Mouse (Mus musculus) CH12.LX (cell line): ENCODE measurements at regions not wholly inside any gene's neighbourhood (a gene's known extent, or its start where the extent isn't known, plus 50 kb on each side); places are given as distances from the start of the nearest gene placed in this dataset.

Experiments
- DNase-seq: peaks from one replicate; pipeline ENCODE4 v3.0.0-alpha.2; 2013; ENCODE audit errors: extremely low read depth
- H3K27ac ChIP-seq: 2 replicates; pipeline ENCODE4 v1.5.1; 2012; ENCODE audit warnings: low read depth, mild to moderate bottlenecking, control low read depth, moderate library complexity; ENCODE audit not compliant: insufficient read depth
- H3K27me3 ChIP-seq: replicated peaks from 2 replicates; pipeline ENCODE3; 2012; ENCODE audit warnings: inconsistent platforms
- H3K36me3 ChIP-seq, 2 experiments: replicated peaks in 1 of 2; 2 replicates each; pipeline versions ENCODE3 to v1.6.1; 2012; ENCODE audit warnings: inconsistent platforms in 1 of 2, low read length in 1 of 2, mild to moderate bottlenecking in 1 of 2, mixed read lengths in 1 of 2, moderate library complexity in 1 of 2; ENCODE audit not compliant: control insufficient read depth in 1 of 2, insufficient read depth in 1 of 2
- H3K4me1 ChIP-seq, 2 experiments: 2 replicates each; pipeline ENCODE4 v1.6.1; 2012; ENCODE audit warnings: inconsistent platforms in 1 of 2, moderate library complexity in 1 of 2; ENCODE audit not compliant: insufficient read depth in 2 of 2, control insufficient read depth in 1 of 2
- H3K4me2 ChIP-seq: 2 replicates; pipeline ENCODE4 v1.6.1; 2012; ENCODE audit warnings: low read depth, mild to moderate bottlenecking, control low read depth; ENCODE audit not compliant: poor library complexity, insufficient read depth, severe bottlenecking
- H3K4me3 ChIP-seq, 3 experiments: fragments of 150-350 bp in 1 of 3; sonication (generic) in 1 of 3; replicated peaks in 1 of 3; 2 replicates each; pipeline versions ENCODE3 to v1.5.1; 2011 to 2012; ENCODE audit warnings: low read depth in 2 of 3, low read length in 2 of 3, mild to moderate bottlenecking in 2 of 3, moderate library complexity in 2 of 3, control low read depth in 1 of 3, improper control_type of control experiment in 1 of 3, inconsistent platforms in 1 of 3, mixed read lengths in 1 of 3; ENCODE audit not compliant: poor library complexity in 1 of 3
- H3K79me2 ChIP-seq: replicated peaks from 2 replicates; pipeline ENCODE4 v1.6.1; 2012; ENCODE audit warnings: mild to moderate bottlenecking, moderate library complexity; ENCODE audit not compliant: control insufficient read depth, poor library complexity, insufficient read depth, severe bottlenecking; ENCODE audit errors: extremely low read depth
- H3K9ac ChIP-seq: 2 replicates; pipeline ENCODE4 v1.6.1; 2012; ENCODE audit warnings: low read depth, mild to moderate bottlenecking, control low read depth, moderate library complexity; ENCODE audit not compliant: insufficient read depth
- H3K9me3 ChIP-seq: replicated peaks from 2 replicates; pipeline ENCODE3; 2012; ENCODE audit warnings: low read length, inconsistent platforms, mixed read lengths
- CHD1 ChIP-seq: IDR thresholded peaks from 2 replicates; pipeline ENCODE4 v1.6.1; 2012; ENCODE audit warnings: low read depth, low read length, improper control_type of control experiment, inconsistent platforms
- CHD2 ChIP-seq: IDR thresholded peaks from 2 replicates; pipeline ENCODE4 v1.6.1; 2011; ENCODE audit warnings: low read length, improper control_type of control experiment
- E2F4 ChIP-seq: IDR thresholded peaks from 2 replicates; pipeline ENCODE4 v1.6.1; 2011; ENCODE audit warnings: low read depth, low read length, improper control_type of control experiment; ENCODE audit not compliant: insufficient replicate concordance
- EP300 ChIP-seq: IDR thresholded peaks from 2 replicates; pipeline ENCODE4 v1.6.1; 2011; ENCODE audit warnings: low read length, improper control_type of control experiment
- ETS1 ChIP-seq: conservative IDR thresholded peaks from 2 replicates; pipeline ENCODE4 v1.6.1; 2012; ENCODE audit warnings: low read depth, mild to moderate bottlenecking, inconsistent platforms, low read length, improper control_type of control experiment, moderate library complexity
- HCFC1 ChIP-seq: IDR thresholded peaks from 2 replicates; pipeline ENCODE4 v1.6.1; 2012; ENCODE audit warnings: low read depth, mild to moderate bottlenecking, inconsistent platforms, low read length, improper control_type of control experiment
- IRF4 ChIP-seq: IDR thresholded peaks from 2 replicates; pipeline ENCODE4 v1.6.1; 2014; ENCODE audit warnings: low read depth, mild to moderate bottlenecking, inconsistent platforms, low read length, improper control_type of control experiment
- KAT2A ChIP-seq: IDR thresholded peaks from 2 replicates; pipeline ENCODE4 v1.6.1; 2012; ENCODE audit warnings: low read length, improper control_type of control experiment, inconsistent platforms; ENCODE audit not compliant: insufficient replicate concordance
- MAFK ChIP-seq: IDR thresholded peaks from 2 replicates; pipeline ENCODE4 v1.6.1; 2011; ENCODE audit warnings: low read length, improper control_type of control experiment; ENCODE audit not compliant: insufficient replicate concordance
- MAZ ChIP-seq: IDR thresholded peaks from 2 replicates; pipeline ENCODE4 v1.6.1; 2012; ENCODE audit warnings: low read depth, mild to moderate bottlenecking, inconsistent platforms, low read length, improper control_type of control experiment, moderate library complexity
- MEF2A ChIP-seq: IDR thresholded peaks from 2 replicates; pipeline ENCODE4 v1.6.1; 2014; ENCODE audit warnings: low read depth, mild to moderate bottlenecking, inconsistent platforms, low read length, improper control_type of control experiment, borderline replicate concordance
- NELFE ChIP-seq: IDR thresholded peaks from 2 replicates; pipeline ENCODE4 v1.6.1; 2011; ENCODE audit warnings: low read depth, low read length, improper control_type of control experiment
- NRF1 ChIP-seq: IDR thresholded peaks from 2 replicates; pipeline ENCODE4 v1.6.1; 2014; ENCODE audit warnings: low read depth, mild to moderate bottlenecking, inconsistent platforms, low read length, improper control_type of control experiment, moderate library complexity
- PAX5 ChIP-seq: IDR thresholded peaks from 2 replicates; pipeline ENCODE4 v1.6.1; 2012; ENCODE audit warnings: low read length, inconsistent platforms, mixed read lengths
- RAD21 ChIP-seq: IDR thresholded peaks from 2 replicates; pipeline ENCODE4 v1.6.1; 2011; ENCODE audit warnings: low read depth, mild to moderate bottlenecking, low read length, improper control_type of control experiment, moderate library complexity
- SIN3A ChIP-seq: IDR thresholded peaks from 2 replicates; pipeline ENCODE4 v1.6.1; 2012; ENCODE audit warnings: low read length, improper control_type of control experiment, inconsistent platforms
- SMC3 ChIP-seq: IDR thresholded peaks from 2 replicates; pipeline ENCODE4 v1.6.1; 2011; ENCODE audit warnings: low read depth, low read length, improper control_type of control experiment
- TBP ChIP-seq: conservative IDR thresholded peaks from 2 replicates; pipeline ENCODE4 v1.6.1; 2011; ENCODE audit warnings: low read depth, low read length, improper control_type of control experiment
- UBTF ChIP-seq: IDR thresholded peaks from 2 replicates; pipeline ENCODE4 v1.6.1; 2012; ENCODE audit warnings: low read depth, mild to moderate bottlenecking, inconsistent platforms, low read length, improper control_type of control experiment, moderate library complexity
- USF1 ChIP-seq: IDR thresholded peaks from 2 replicates; pipeline ENCODE4 v1.6.1; 2014; ENCODE audit warnings: low read depth, mild to moderate bottlenecking, inconsistent platforms, low read length, improper control_type of control experiment
- USF2 ChIP-seq: conservative IDR thresholded peaks from 2 replicates; pipeline ENCODE4 v1.6.1; 2011; ENCODE audit warnings: low read depth, low read length, improper control_type of control experiment
- ZMIZ1 ChIP-seq: IDR thresholded peaks from 2 replicates; pipeline ENCODE4 v1.6.1; 2012; ENCODE audit warnings: low read depth, mild to moderate bottlenecking, inconsistent platforms, low read length, improper control_type of control experiment
- ZNF384 ChIP-seq: IDR thresholded peaks from 2 replicates; pipeline ENCODE4 v1.6.1; 2012; ENCODE audit warnings: low read depth, low read length, improper control_type of control experiment, inconsistent platforms
- dilution Hi-C: fragments of 300-500 bp; cut with MboI; formaldehyde crosslinking; loops from 2 replicates; pipeline ENCODE4 v1.14.3; 2020; ENCODE audit warnings: low sequenced_read_pairs; ENCODE audit not compliant: extremely low pct_unique_long_range_greater_than_20kb, extremely low pct_ligation_motif_present
- in situ Hi-C: fragments of 300-500 bp; cut with MboI; formaldehyde crosslinking; loops from 3 replicates; pipeline ENCODE4 v1.14.3; 2019; ENCODE audit warnings: low sequenced_read_pairs, low pct_ligation_motif_present, low pct_unique_long_range_greater_than_20kb, mixed read lengths

DNA sequence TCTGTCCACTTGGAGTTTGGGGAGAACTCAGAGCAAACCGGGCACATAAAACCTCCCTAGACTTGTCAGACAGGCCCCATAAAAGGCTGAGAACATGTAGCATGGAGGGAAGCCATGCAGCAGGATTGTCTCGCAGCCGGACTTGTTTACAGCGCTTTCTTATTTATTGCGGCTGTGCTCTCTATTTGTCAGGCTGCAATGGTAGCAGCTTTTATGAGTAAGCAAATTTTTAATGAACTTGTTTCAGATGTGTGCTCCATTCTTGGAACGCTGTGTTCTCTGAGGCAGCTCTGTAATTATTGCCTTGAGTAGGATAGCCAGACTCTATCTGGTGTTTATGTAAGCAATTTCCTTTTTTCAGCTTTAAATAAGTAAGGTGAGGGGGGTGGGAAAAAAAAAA is 169.2 kb upstream of the Camk1g start:
- Histone ChIP-seq H3K27ac (no peak overlapping the region), H3K4me2 (no peak overlapping the region), H3K9me3 (no peaks in the 10 kb centered on the region), H3K27me3 (peaks cover 64% of the 10 kb centered on the region), H3K4me1 (no peaks in the 10 kb centered on the region), H3K9ac (no peak overlapping the region), H3K36me3 (no peaks in the 10 kb centered on the region), H3K4me3 (no peak overlapping the region), H3K79me2 (no peaks in the 10 kb centered on the region)
- dilution Hi-C loops: no loop called here
- no peak for DNase-seq
- TF ChIP-seq NELFE (no peak), USF2 (no peak), MEF2A (no peak), CHD2 (no peak), USF1 (no peak), NRF1 (no peak), MAFK (no peak), RAD21 (no peak), KAT2A (no peak), HCFC1 (no peak), EP300 (no peak), IRF4 (no peak), CHD1 (no peak), TBP (no peak), E2F4 (no peak)
- in situ Hi-C loops: no loop called here

DNA sequence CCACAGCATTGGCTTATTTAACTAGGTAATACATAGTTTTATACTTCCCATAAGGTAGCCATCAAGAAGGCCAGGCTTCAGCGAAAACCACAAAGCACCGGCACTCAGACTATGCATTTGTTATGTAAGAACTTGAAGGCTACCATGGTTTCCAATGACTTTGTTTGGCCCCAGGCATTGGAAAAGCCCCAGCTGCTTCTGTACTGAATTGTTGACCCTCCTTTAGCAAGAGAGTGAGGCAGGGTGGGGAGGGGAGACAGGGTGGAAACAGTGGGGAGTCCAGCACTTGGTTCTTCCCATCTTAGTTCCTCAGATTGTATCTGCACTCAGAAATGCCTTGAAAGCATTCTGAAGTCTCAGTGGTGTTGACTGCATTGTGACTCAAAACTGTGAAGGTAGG is 168.3 kb upstream of the Camk1g start:
- in situ Hi-C loops: no loop called here
- Histone ChIP-seq H3K36me3 (no peaks in the 10 kb centered on the region), H3K9ac (no peak overlapping the region), H3K27ac (no peak overlapping the region), H3K79me2 (no peaks in the 10 kb centered on the region), H3K4me1 (no peaks in the 10 kb centered on the region), H3K9me3 (no peaks in the 10 kb centered on the region), H3K4me2 (no peak overlapping the region), H3K27me3 (peaks cover 61% of the 10 kb centered on the region), H3K4me3 (no peak overlapping the region)
- dilution Hi-C loops: no loop called here
- TF ChIP-seq ZMIZ1 (no peak), ETS1 (no peak), PAX5 (no peak), SMC3 (no peak), MAZ (no peak), USF1 (no peak), NRF1 (no peak), UBTF (no peak), MAFK (no peak), ZNF384 (no peak), SIN3A (no peak), USF2 (no peak)
- no peak for DNase-seq
